In the genomic region with DNA sequence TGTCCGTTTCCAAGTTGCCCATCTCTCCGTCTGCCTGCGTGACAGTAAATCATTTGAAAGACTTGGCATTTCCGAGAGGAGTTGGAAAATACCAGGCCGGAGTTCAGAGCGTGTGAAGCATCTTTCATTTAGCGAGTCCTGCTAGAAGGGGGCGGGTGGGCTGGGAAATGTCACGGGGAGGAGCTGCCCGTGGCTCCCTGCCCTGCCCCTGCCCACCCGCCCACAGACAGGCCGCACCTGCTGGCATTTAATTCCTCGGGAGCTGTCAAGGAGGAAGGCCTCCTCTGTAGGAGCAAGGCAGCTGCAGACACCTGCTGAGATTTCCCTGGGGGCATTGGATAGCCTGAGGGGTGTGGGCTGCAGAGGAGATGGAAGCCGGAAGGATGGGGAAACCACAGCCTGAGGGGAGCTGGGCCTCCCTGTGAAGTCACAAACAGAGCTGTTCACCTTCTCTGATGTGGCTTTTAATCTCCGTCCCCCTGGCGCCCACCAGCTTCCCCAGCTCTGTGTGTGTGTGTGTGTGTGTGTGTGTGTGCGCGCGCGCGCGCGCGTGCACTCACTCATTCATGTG, we compare ENCODE assay signal across 11 mouse cellular contexts.
DNase-seq lines count a peak whose midpoint lies in the region; ATAC-seq and TF ChIP-seq lines count a peak whose summit lies in the region.
"Had no signal": no experiment of that assay in that cellular context is flagged by ENCODE, and none has a peak within 500 bp of the region (broad histone marks: within the 10 kb centered on the region; RNA-seq: fewer than 3 reads in every experiment).

No protein-coding gene starts in this region.

- 45% methylated on average over 24 of the region's 24 CpGs for WGBS in forebrain, embryonic 11.5 days
- WGBS in forebrain, postnatal 0 days, result 46% methylated on average over 24 of the region's 24 CpGs
- 39% methylated on average over 24 of the region's 24 CpGs for WGBS in stomach, embryonic 16.5 days
- WGBS in stomach, postnatal 0 days, result 48% methylated on average over 21 of the region's 24 CpGs

- DNase-seq in forebrain, embryonic 11.5 days (ENCODE audit: low spot score), result no peak
- DNase-seq in forebrain, postnatal 0 days, result no peak
- no peak for DNase-seq in stomach, postnatal 0 days (ENCODE audit: low spot score)
- peak; percentile 0 for DNase-seq in induced T-regulatory cell, adult 2 months (ENCODE audit: low read depth)
- peak; percentile 54 for DNase-seq in retina, postnatal 1 day
- DNase-seq in layer of hippocampus, adult 11-12 months (ENCODE audit: low spot score), result no peak
- DNase-seq: cerebellum, postnatal 25 days; liver, postnatal 0 days had no signal

- no peaks in the 10 kb centered on the region for H3K27me3 ChIP-seq in forebrain, embryonic 11.5 days (ENCODE audit: control insufficient read depth, insufficient read depth, low read length)
- H3K27me3 ChIP-seq in forebrain, postnatal 0 days (ENCODE audit: insufficient read depth, low read length), result no peaks in the 10 kb centered on the region
- no peaks in the 10 kb centered on the region; the same call in 1 of the 2 replicates for H3K27me3 ChIP-seq in stomach, embryonic 16.5 days (ENCODE audit: control insufficient read depth, insufficient read depth, low read length)
- H3K27me3 ChIP-seq in stomach, postnatal 0 days (ENCODE audit: control insufficient read depth, insufficient read depth, low read length), result no peaks in the 10 kb centered on the region

- H3K9ac ChIP-seq in forebrain, embryonic 11.5 days (ENCODE audit: low read length), result no peak overlapping the region
- no peak overlapping the region for H3K9ac ChIP-seq in forebrain, postnatal 0 days
- H3K9ac ChIP-seq in stomach, embryonic 16.5 days (ENCODE audit: low read length), result no peak overlapping the region
- no peak overlapping the region for H3K9ac ChIP-seq in stomach, postnatal 0 days (ENCODE audit: low read length)
- H3K9ac ChIP-seq: liver, postnatal 0 days had no signal

- no peak for ATAC-seq in forebrain, embryonic 11.5 days (replicated peaks; ENCODE audit: low FRiP score)
- no peak for ATAC-seq in forebrain, postnatal 0 days
- ATAC-seq in stomach, embryonic 16.5 days (ENCODE audit: insufficient read depth, low FRiP score), result 0 out of 2 replicates have a peak, but pooled peaks have one; percentile 5
- no peak for ATAC-seq in stomach, postnatal 0 days (ENCODE audit: low FRiP score, low TSS enrichment)
- ATAC-seq in inflammation-experienced regulatory T-cells, adult 6 months, result no peak
- ATAC-seq: liver, postnatal 0 days had no signal

- no peak overlapping the region for H3K4me3 ChIP-seq in forebrain, embryonic 11.5 days (ENCODE audit: low read depth, low read length)
- no peak overlapping the region for H3K4me3 ChIP-seq in forebrain, postnatal 0 days (ENCODE audit: low read depth, low read length)
- H3K4me3 ChIP-seq in stomach, embryonic 16.5 days (replicated peaks; ENCODE audit: low read length), result no peak overlapping the region
- H3K4me3 ChIP-seq in stomach, postnatal 0 days (ENCODE audit: low read depth, low read length), result no peak overlapping the region
- H3K4me3 ChIP-seq: myocyte had no signal

- TF ChIP-seq CTCF in forebrain, postnatal 0 days (IDR thresholded peaks at IDR 0.05; ENCODE audit: low read depth), result no peak
- TF ChIP-seq CTCF in stomach, postnatal 0 days (IDR thresholded peaks at IDR 0.05; ENCODE audit: low read depth), result no peak

- no peaks in the 10 kb centered on the region for H3K36me3 ChIP-seq in forebrain, embryonic 11.5 days (ENCODE audit: control insufficient read depth, insufficient read depth, low read length)
- H3K36me3 ChIP-seq in forebrain, postnatal 0 days (ENCODE audit: insufficient read depth), result peaks cover 3% of the 10 kb centered on the region; the same call in 1 of the 2 replicates
- no peaks in the 10 kb centered on the region for H3K36me3 ChIP-seq in stomach, embryonic 16.5 days (ENCODE audit: control insufficient read depth, insufficient read depth, low read length)
- no peaks in the 10 kb centered on the region for H3K36me3 ChIP-seq in stomach, postnatal 0 days (ENCODE audit: control insufficient read depth, insufficient read depth, low read length)

- peaks cover 7% of the 10 kb centered on the region; the same call in 1 of the 2 replicates for H3K4me1 ChIP-seq in forebrain, embryonic 11.5 days (replicated peaks; ENCODE audit: control insufficient read depth, insufficient read depth, low read length)
- no peaks in the 10 kb centered on the region for H3K4me1 ChIP-seq in forebrain, postnatal 0 days (ENCODE audit: insufficient read depth)
- peaks cover 5% of the 10 kb centered on the region; the same call in 1 of the 2 replicates for H3K4me1 ChIP-seq in stomach, embryonic 16.5 days (ENCODE audit: control insufficient read depth, insufficient read depth, low read length)
- no peaks in the 10 kb centered on the region for H3K4me1 ChIP-seq in stomach, postnatal 0 days (replicated peaks; ENCODE audit: control insufficient read depth, insufficient read depth)

- H3K27ac ChIP-seq in forebrain, embryonic 11.5 days (ENCODE audit: low read depth, low read length), result no peak overlapping the region
- H3K27ac ChIP-seq in forebrain, postnatal 0 days (ENCODE audit: low read depth, low read length), result no peak overlapping the region
- H3K27ac ChIP-seq in stomach, embryonic 16.5 days (ENCODE audit: low read length), result no peak overlapping the region
- no peak overlapping the region for H3K27ac ChIP-seq in stomach, postnatal 0 days (replicated peaks)

- no peak for TF ChIP-seq EP300 in stomach, postnatal 0 days (optimal IDR thresholded peaks at IDR 0.05)

- H3K4me2 ChIP-seq in forebrain, embryonic 11.5 days (ENCODE audit: low read depth, low read length, severe bottlenecking), result 0 out of 2 replicates have a peak overlapping the region, but pooled peaks have one; percentile 18
- no peak overlapping the region for H3K4me2 ChIP-seq in forebrain, postnatal 0 days (ENCODE audit: low read depth)
- no peak overlapping the region for H3K4me2 ChIP-seq in stomach, embryonic 16.5 days (ENCODE audit: low read depth, low read length)
- no peak overlapping the region for H3K4me2 ChIP-seq in stomach, postnatal 0 days (replicated peaks; ENCODE audit: low read depth)

- H3K9me3 ChIP-seq in forebrain, embryonic 11.5 days (ENCODE audit: control insufficient read depth, low read length), result no peaks in the 10 kb centered on the region
- no peaks in the 10 kb centered on the region for H3K9me3 ChIP-seq in forebrain, postnatal 0 days (ENCODE audit: low read length)
- no peaks in the 10 kb centered on the region for H3K9me3 ChIP-seq in stomach, embryonic 16.5 days (replicated peaks; ENCODE audit: control insufficient read depth, low read length)
- no peaks in the 10 kb centered on the region for H3K9me3 ChIP-seq in stomach, postnatal 0 days (ENCODE audit: control insufficient read depth, low read length)

Comparison
In these comparisons a context has a peak if more than half of its experiments do, and no peak if none do; other contexts are left out.
1. DNase-seq: peak in induced T-regulatory cell, adult 2 months (single experiment) and retina, postnatal 1 day (single experiment); none in forebrain, embryonic 11.5 days (single experiment), forebrain, postnatal 0 days (single experiment), stomach, postnatal 0 days (single experiment) and layer of hippocampus, adult 11-12 months (single experiment).